Mouse (Mus musculus): Measurements from ENCODE around the gene Ermp1.
A peak's percentile ranks its signal among the peaks of the same experiment; 100 is the strongest.

The Ermp1 gene

GRCm38 (mm10) chr19:29647651-29648549 is at the start of gene Ermp1:
Ermp1 (minus strand) TSS chr19:29648415.
- peak; percentile 97 for DNase-seq (ENCODE audit: low spot score)

GRCm38 (mm10) chr19:29697245-29697874 is 49.1 kb upstream of the Ermp1 start, which contains the start of gene Mlana:
Mlana (plus strand) TSS chr19:29697824.
- no peak for DNase-seq (ENCODE audit: low spot score)

GRCm38 (mm10) chr19:29696840-29697239 is 48.6 kb upstream of the Ermp1 start:
- DNase-seq (ENCODE audit: low spot score) = no peak

- DNase-seq (ENCODE audit: low spot score) = no peak
Measured at GRCm38 (mm10) chr19:29696309-29696708, 48.1 kb upstream of the Ermp1 start.

GRCm38 (mm10) chr19:29695071-29695470 is 46.9 kb upstream of the Ermp1 start:
- no peak for DNase-seq (ENCODE audit: low spot score)

- peak; percentile 88 for DNase-seq (ENCODE audit: low spot score)
Measured at GRCm38 (mm10) chr19:29683844-29684540, 35.8 kb upstream of the Ermp1 start.

GRCm38 (mm10) chr19:29680182-29681152 is 32.3 kb upstream of the Ermp1 start:
- no peak for DNase-seq (ENCODE audit: low spot score)

GRCm38 (mm10) chr19:29678181-29678778 is 30.1 kb upstream of the Ermp1 start:
- DNase-seq (ENCODE audit: low spot score) = peak; percentile 32

GRCm38 (mm10) chr19:29676479-29677193 is 28.4 kb upstream of the Ermp1 start:
- DNase-seq (ENCODE audit: low spot score) = no peak

- DNase-seq (ENCODE audit: low spot score) = no peak
Measured at GRCm38 (mm10) chr19:29675562-29676078, 27.4 kb upstream of the Ermp1 start.

GRCm38 (mm10) chr19:29674946-29675345 is 26.7 kb upstream of the Ermp1 start:
- no peak for DNase-seq (ENCODE audit: low spot score)

- DNase-seq (ENCODE audit: low spot score) = no peak
Measured at GRCm38 (mm10) chr19:29672660-29673059, 24.4 kb upstream of the Ermp1 start.

- no peak for DNase-seq (ENCODE audit: low spot score)
Measured at GRCm38 (mm10) chr19:29671160-29671559, 22.9 kb upstream of the Ermp1 start.

- no peak for DNase-seq (ENCODE audit: low spot score)
Measured at GRCm38 (mm10) chr19:29670247-29670646, 22.0 kb upstream of the Ermp1 start.

- no peak for DNase-seq (ENCODE audit: low spot score)
Measured at GRCm38 (mm10) chr19:29668135-29668534, 19.9 kb upstream of the Ermp1 start.

- no peak for DNase-seq (ENCODE audit: low spot score)
Measured at GRCm38 (mm10) chr19:29666965-29667594, 18.9 kb upstream of the Ermp1 start.

- DNase-seq (ENCODE audit: low spot score) = no peak
Measured at GRCm38 (mm10) chr19:29666164-29666563, 17.9 kb upstream of the Ermp1 start.

GRCm38 (mm10) chr19:29664934-29665333 is 16.7 kb upstream of the Ermp1 start:
- DNase-seq (ENCODE audit: low spot score) = no peak

- no peak for DNase-seq (ENCODE audit: low spot score)
Measured at GRCm38 (mm10) chr19:29663780-29664179, 15.6 kb upstream of the Ermp1 start.
